Mouse (Mus musculus) hindbrain, postnatal 0 days (tissue): ENCODE results near the gene Gtf3c2. TPM values are rescaled to one million over a fixed set of nuclear protein-coding genes. Genes with fewer than 3 reads are reported as not detected.

ENCODE experiments used
- ATAC-seq: fragments of 200-750 bp; cut with Nextera tagmentation; 2 replicates; pipeline ENCODE4 v1.8.0; 2017; ENCODE audit warnings: mild to moderate bottlenecking, moderate TSS enrichment, moderate library complexity
- DNase-seq: peaks from one replicate; pipeline ENCODE4 v3.0.0-alpha.2; 2015; ENCODE audit warnings: low spot score
- H3K27ac ChIP-seq: fragments of 300-500 bp; sonication (generic); 2 replicates; pipeline ENCODE4 v1.5.1; 2014; ENCODE audit warnings: mild to moderate bottlenecking
- H3K27me3 ChIP-seq: fragments of 300-500 bp; sonication (generic); 2 replicates; pipeline ENCODE4 v1.6.1; 2014; ENCODE audit warnings: low read length, mixed read lengths; ENCODE audit not compliant: insufficient read depth
- H3K36me3 ChIP-seq: fragments of 300-500 bp; sonication (generic); 2 replicates; pipeline ENCODE4 v1.6.1; 2014; ENCODE audit warnings: low read length, mixed read lengths; ENCODE audit not compliant: insufficient read depth
- H3K4me1 ChIP-seq: fragments of 300-500 bp; sonication (generic); 2 replicates; pipeline ENCODE4 v1.6.1; 2014; ENCODE audit warnings: antibody characterized with exemption, low read length, mixed read lengths; ENCODE audit not compliant: insufficient read depth
- H3K4me2 ChIP-seq: fragments of 300-500 bp; sonication (generic); 2 replicates; pipeline ENCODE4 v1.6.1; 2014; ENCODE audit warnings: low read depth, mild to moderate bottlenecking, low read length, moderate library complexity, mixed read lengths
- H3K4me3 ChIP-seq: fragments of 300-500 bp; sonication (generic); 2 replicates; pipeline ENCODE4 v1.5.1; 2014; ENCODE audit warnings: low read length
- H3K9ac ChIP-seq: fragments of 300-500 bp; sonication (generic); replicated peaks from 2 replicates; pipeline ENCODE4 v1.6.1; 2014; ENCODE audit warnings: mild to moderate bottlenecking, low read length, moderate library complexity, mixed read lengths
- H3K9me3 ChIP-seq: fragments of 300-500 bp; sonication (generic); 2 replicates; pipeline ENCODE4 v1.6.1; 2016; ENCODE audit warnings: low read length, mixed read lengths
- CTCF ChIP-seq: IDR thresholded peaks from 2 replicates; pipeline ENCODE4 v1.5.1; 2016; ENCODE audit warnings: antibody characterized with exemption, control low read depth, low read depth
- WGBS: fragments of 180-500 bp; shearing (Covaris S2); extraction: QIAGEN DNeasy Blood & Tissue Kit; methylation state at CpG from one replicate; pipeline ENCODE4 v1.1.7; 2014; 5-methylcytosine and 5-hydroxymethylcytosine counted together
- polyA plus RNA-seq: library from polyadenylated mRNA; unstranded; fragments of >200 nt; fragmentation: Nextera tagmentation; extraction: Ambion mirVana; gene quantifications from 2 replicates; pipeline ENCODE4 v1.2.1, GENCODE M21; 2015
- total RNA-seq: library from RNA; depleted of rRNA; stranded (reverse); fragments of >200 nt; gene quantifications from 2 replicates; pipeline ENCODE4 v1.2.3, GENCODE M21; 2014

The Gtf3c2 gene
- total and polyA plus RNA-seq, 2 experiments from 2014 or later: 46.1 to 65.6 TPM

- WGBS: 83% methylated on average over 4 of the region's 4 CpGs
- no peak overlapping the region for H3K4me2 ChIP-seq
- no peaks in the 10 kb centered on the region for H3K36me3 ChIP-seq
- no peaks in the 10 kb centered on the region for H3K9me3 ChIP-seq
- DNase-seq (no peak), ATAC-seq (no peak)
- TF ChIP-seq CTCF: no peak
- 0 out of 2 replicates have a peak, but pooled peaks cover 5% of the 10 kb centered on the region for H3K4me1 ChIP-seq
- H3K4me3 ChIP-seq: no peak overlapping the region
- no peak overlapping the region for H3K27ac ChIP-seq
- H3K27me3 ChIP-seq: no peaks in the 10 kb centered on the region
- H3K9ac ChIP-seq: no peak overlapping the region
Observed at GRCm38 (mm10) chr5:31149781-31150180, 30.2 kb downstream of the Gtf3c2 start.

- peaks cover 7% of the 10 kb centered on the region; the same call in 1 of the 2 replicates for H3K4me1 ChIP-seq
- no peaks in the 10 kb centered on the region for H3K36me3 ChIP-seq
- no peaks in the 10 kb centered on the region for H3K9me3 ChIP-seq
- peak overlapping the region; percentile 54; the same call in 1 of the 2 replicates for H3K4me2 ChIP-seq
- 18% methylated on average over 9 of the region's 9 CpGs for WGBS
- peaks cover 38% of the 10 kb centered on the region for H3K27me3 ChIP-seq
- H3K9ac ChIP-seq: no peak overlapping the region
- H3K4me3 ChIP-seq: peak overlapping the region; percentile 34
- ATAC-seq (no peak), DNase-seq (no peak)
- no peak overlapping the region for H3K27ac ChIP-seq
- TF ChIP-seq CTCF: no peak
Observed at GRCm38 (mm10) chr5:31138968-31139425, 40.9 kb downstream of the Gtf3c2 start.

GRCm38 (mm10) chr5:31138241-31138967, 41.5 kb downstream of the Gtf3c2 start, which contains the start of gene Ucn:
Gene Ucn, minus strand, starts transcription at chr5:31138829.
- peaks cover 38% of the 10 kb centered on the region for H3K27me3 ChIP-seq
- no peaks in the 10 kb centered on the region for H3K36me3 ChIP-seq
- no peaks in the 10 kb centered on the region for H3K9me3 ChIP-seq
- no peak within 1 kb of the TSS for H3K9ac ChIP-seq
- peak within 1 kb of the TSS; percentile 54 for H3K4me2 ChIP-seq
- H3K4me3 ChIP-seq: peak within 1 kb of the TSS; percentile 34
- no peak for TF ChIP-seq CTCF
- DNase-seq (no peak), ATAC-seq (peak; percentile 38; the same call in 1 of the 2 replicates)
- H3K27ac ChIP-seq: no peak within 1 kb of the TSS
- WGBS: 2% methylated on average over 52 of the region's 52 CpGs
- peaks cover 7% of the 10 kb centered on the region; the same call in 1 of the 2 replicates for H3K4me1 ChIP-seq

GRCm38 (mm10) chr5:31137658-31138057, 42.3 kb downstream of the Gtf3c2 start:
- peaks cover 38% of the 10 kb centered on the region for H3K27me3 ChIP-seq
- no peak for TF ChIP-seq CTCF
- no peak for DNase-seq
- no peak overlapping the region for H3K27ac ChIP-seq
- H3K4me1 ChIP-seq: peaks cover 7% of the 10 kb centered on the region; the same call in 1 of the 2 replicates
- ATAC-seq: no peak
- H3K36me3 ChIP-seq: no peaks in the 10 kb centered on the region
- peak overlapping the region; percentile 54 for H3K4me2 ChIP-seq
- H3K9me3 ChIP-seq: no peaks in the 10 kb centered on the region
- WGBS: 3% methylated on average over 13 of the region's 13 CpGs
- no peak overlapping the region for H3K9ac ChIP-seq
- H3K4me3 ChIP-seq: peak overlapping the region; percentile 34

- H3K27ac ChIP-seq: no peak overlapping the region
- TF ChIP-seq CTCF: no peak
- no peak for DNase-seq
- no peaks in the 10 kb centered on the region for H3K9me3 ChIP-seq
- H3K27me3 ChIP-seq: peaks cover 38% of the 10 kb centered on the region
- peaks cover 7% of the 10 kb centered on the region; the same call in 1 of the 2 replicates for H3K4me1 ChIP-seq
- under 1% methylated on average over 33 of the region's 33 CpGs for WGBS
- no peak overlapping the region for H3K9ac ChIP-seq
- ATAC-seq: no peak
- H3K4me2 ChIP-seq: peak overlapping the region; percentile 54
- peak overlapping the region; percentile 34 for H3K4me3 ChIP-seq
- H3K36me3 ChIP-seq: no peaks in the 10 kb centered on the region
Observed at GRCm38 (mm10) chr5:31136730-31137424, 43.1 kb downstream of the Gtf3c2 start.

- Histone ChIP-seq H3K36me3 (no peaks in the 10 kb centered on the region), H3K4me1 (no peaks in the 10 kb centered on the region), H3K9ac (no peak overlapping the region), H3K9me3 (no peaks in the 10 kb centered on the region), H3K27ac (no peak overlapping the region), H3K4me2 (no peak overlapping the region), H3K27me3 (no peaks in the 10 kb centered on the region), H3K4me3 (no peak overlapping the region)
- 42% methylated on average over 5 of the region's 5 CpGs for WGBS
- ATAC-seq (no peak), DNase-seq (no peak)
- no peak for TF ChIP-seq CTCF
Observed at GRCm38 (mm10) chr5:31126050-31126449, 53.9 kb downstream of the Gtf3c2 start.
